In the genomic region with DNA sequence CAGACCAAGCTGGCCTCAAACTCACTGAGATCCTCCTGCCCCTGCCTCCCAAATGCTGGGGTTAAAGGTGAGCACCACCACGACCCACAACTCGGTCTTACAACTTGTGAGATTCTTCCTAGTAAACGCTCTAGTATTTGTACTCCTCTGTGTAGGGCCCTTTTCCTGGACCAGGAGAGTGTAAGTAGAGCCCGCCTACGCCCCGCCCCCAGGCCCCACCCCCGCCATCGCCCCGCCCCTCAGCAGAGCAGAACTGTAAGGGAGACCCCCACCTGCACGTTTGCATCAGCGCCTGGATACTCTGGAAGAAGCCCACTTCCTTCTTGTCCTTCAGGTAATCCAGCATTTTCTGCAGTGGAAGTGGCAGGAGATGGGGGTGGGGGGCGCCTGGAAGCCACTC, we compare ENCODE assay signal across 19 mouse cellular contexts.
DNase-seq lines count a peak whose midpoint lies in the region; ATAC-seq and TF ChIP-seq lines count a peak whose summit lies in the region.
"Had no signal": no experiment of that assay in that cellular context is flagged by ENCODE, and none has a peak within 500 bp of the region (broad histone marks: within the 10 kb centered on the region; RNA-seq: fewer than 3 reads in every experiment).

No protein-coding gene starts in this region.

- DNase-seq in heart, embryonic 10.5 days (ENCODE audit: low spot score), result no peak
- no peak for DNase-seq in heart, postnatal 14 days
- no peak for DNase-seq in midbrain, embryonic 10.5 days (ENCODE audit: low spot score)
- no peak for DNase-seq in limb, embryonic 14.5 days (ENCODE audit: low spot score)
- no peak for DNase-seq in left cerebral cortex, postnatal 10 days (ENCODE audit: extremely low spot score in 1 of 2, low spot score in 2 of 2)
- DNase-seq in spleen, postnatal 36 days (ENCODE audit: low spot score in 2 of 2), result no peak
- DNase-seq: B cell, adult 2 months; cerebellum, adult 11-12 months; embryo, embryonic 11 days; heart, adult 11 months; heart, postnatal 10 days; kidney, adult 11 months; layer of hippocampus, adult 9-11 months; right cerebral cortex, postnatal 25 days had no signal

- peaks cover 15% of the 10 kb centered on the region for H3K4me1 ChIP-seq in heart, embryonic 10.5 days
- H3K4me1 ChIP-seq in midbrain, embryonic 13.5 days (replicated peaks), result peaks cover 9% of the 10 kb centered on the region
- H3K4me1 ChIP-seq in midbrain, embryonic 10.5 days, result peaks cover 34% of the 10 kb centered on the region
- H3K4me1 ChIP-seq in embryonic facial prominence, embryonic 13.5 days, result peaks cover 28% of the 10 kb centered on the region
- 0 out of 2 replicates have a peak, but pooled peaks cover 2% of the 10 kb centered on the region for H3K4me1 ChIP-seq in limb, embryonic 14.5 days (ENCODE audit: control insufficient read depth, insufficient read depth, low read length)

- WGBS in heart, embryonic 10.5 days, result 4% methylated on average over 12 of the region's 12 CpGs
- WGBS in midbrain, embryonic 13.5 days, result 6% methylated on average over 12 of the region's 12 CpGs
- 6% methylated on average over 12 of the region's 12 CpGs for WGBS in midbrain, embryonic 10.5 days
- 5% methylated on average over 11 of the region's 12 CpGs for WGBS in embryonic facial prominence, embryonic 13.5 days
- WGBS in limb, embryonic 14.5 days, result 9% methylated on average over 12 of the region's 12 CpGs

- H3K9ac ChIP-seq in midbrain, embryonic 13.5 days (replicated peaks), result no peak overlapping the region
- H3K9ac ChIP-seq in embryonic facial prominence, embryonic 13.5 days, result no peak overlapping the region
- H3K9ac ChIP-seq in limb, embryonic 14.5 days (ENCODE audit: low read depth, low read length, severe bottlenecking), result no peak overlapping the region
- H3K9ac ChIP-seq: limb, embryonic 15.5 days; stomach, embryonic 15.5 days had no signal

- H3K27ac ChIP-seq in heart, embryonic 10.5 days, result no peak overlapping the region
- H3K27ac ChIP-seq in midbrain, embryonic 13.5 days, result no peak overlapping the region
- no peak overlapping the region for H3K27ac ChIP-seq in midbrain, embryonic 10.5 days (replicated peaks)
- no peak overlapping the region for H3K27ac ChIP-seq in embryonic facial prominence, embryonic 13.5 days
- no peak overlapping the region for H3K27ac ChIP-seq in limb, embryonic 14.5 days (replicated peaks; ENCODE audit: low read depth, low read length)
- H3K27ac ChIP-seq: limb, embryonic 15.5 days; stomach, embryonic 15.5 days had no signal

- H3K4me3 ChIP-seq in heart, embryonic 10.5 days, result 0 out of 2 replicates have a peak overlapping the region, but pooled peaks have one; percentile 19
- no peak overlapping the region for H3K4me3 ChIP-seq in midbrain, embryonic 13.5 days (replicated peaks)
- no peak overlapping the region for H3K4me3 ChIP-seq in midbrain, embryonic 10.5 days
- no peak overlapping the region for H3K4me3 ChIP-seq in embryonic facial prominence, embryonic 13.5 days
- no peak overlapping the region for H3K4me3 ChIP-seq in limb, embryonic 14.5 days (replicated peaks; ENCODE audit: low read length)
- H3K4me3 ChIP-seq: limb, embryonic 15.5 days; stomach, embryonic 15.5 days had no signal

- no peaks in the 10 kb centered on the region for H3K36me3 ChIP-seq in heart, embryonic 10.5 days
- no peaks in the 10 kb centered on the region for H3K36me3 ChIP-seq in midbrain, embryonic 13.5 days
- no peaks in the 10 kb centered on the region for H3K36me3 ChIP-seq in midbrain, embryonic 10.5 days
- no peaks in the 10 kb centered on the region for H3K36me3 ChIP-seq in embryonic facial prominence, embryonic 13.5 days
- no peaks in the 10 kb centered on the region; the same call in 1 of the 2 replicates for H3K36me3 ChIP-seq in limb, embryonic 14.5 days (ENCODE audit: control insufficient read depth, insufficient read depth, low read length)
- H3K36me3 ChIP-seq: limb, embryonic 15.5 days; stomach, embryonic 15.5 days had no signal

- 0 out of 2 replicates have a peak, but pooled peaks cover 4% of the 10 kb centered on the region for H3K9me3 ChIP-seq in heart, embryonic 10.5 days
- H3K9me3 ChIP-seq in midbrain, embryonic 13.5 days, result no peaks in the 10 kb centered on the region
- H3K9me3 ChIP-seq in midbrain, embryonic 10.5 days (replicated peaks), result peaks cover 4% of the 10 kb centered on the region; the same call in 1 of the 2 replicates
- no peaks in the 10 kb centered on the region for H3K9me3 ChIP-seq in embryonic facial prominence, embryonic 13.5 days
- H3K9me3 ChIP-seq in limb, embryonic 14.5 days (ENCODE audit: control insufficient read depth, low read length), result 0 out of 2 replicates have a peak, but pooled peaks cover 4% of the 10 kb centered on the region
- H3K9me3 ChIP-seq: limb, embryonic 15.5 days; stomach, embryonic 15.5 days had no signal

- H3K27me3 ChIP-seq in heart, embryonic 10.5 days (ENCODE audit: insufficient read depth, poor library complexity, severe bottlenecking), result peaks cover 47% of the 10 kb centered on the region
- H3K27me3 ChIP-seq in midbrain, embryonic 13.5 days, result no peaks in the 10 kb centered on the region
- 0 out of 2 replicates have a peak, but pooled peaks cover 16% of the 10 kb centered on the region for H3K27me3 ChIP-seq in midbrain, embryonic 10.5 days (ENCODE audit: low read depth, poor library complexity, severe bottlenecking)
- no peaks in the 10 kb centered on the region for H3K27me3 ChIP-seq in embryonic facial prominence, embryonic 13.5 days
- H3K27me3 ChIP-seq in limb, embryonic 14.5 days (ENCODE audit: control insufficient read depth, insufficient read depth, low read length), result no peaks in the 10 kb centered on the region
- H3K27me3 ChIP-seq: limb, embryonic 15.5 days; stomach, embryonic 15.5 days had no signal

- 0 out of 2 replicates have a peak overlapping the region, but pooled peaks have one; percentile 9 for H3K4me2 ChIP-seq in midbrain, embryonic 13.5 days (replicated peaks)
- peak overlapping the region; percentile 18; the same call in 1 of the 2 replicates for H3K4me2 ChIP-seq in embryonic facial prominence, embryonic 13.5 days
- H3K4me2 ChIP-seq in limb, embryonic 14.5 days (replicated peaks; ENCODE audit: low read depth, low read length, severe bottlenecking), result peak overlapping the region; percentile 33
- H3K4me2 ChIP-seq: limb, embryonic 15.5 days; stomach, embryonic 15.5 days had no signal

- intact Hi-C loops in heart, postnatal 14 days (cut with DNase I), result loop anchor here (10.0 kb wide), 1 partner anchor 478 kb away; no protein-coding TSS in a partner anchor
- intact Hi-C loops in left cerebral cortex, postnatal 10 days (cut with DNase I), result no loop called here

- TF ChIP-seq POLR2A in limb, embryonic 14.5 days (IDR thresholded peaks at IDR 0.05; ENCODE audit: borderline replicate concordance, extremely low read depth, insufficient read depth, insufficient read length), result no peak

- ATAC-seq in midbrain, embryonic 13.5 days, result no peak
- ATAC-seq in embryonic facial prominence, embryonic 13.5 days (ENCODE audit: insufficient number of reproducible peaks, insufficient read depth, low FRiP score, low TSS enrichment, low read depth), result no peak
- ATAC-seq in limb, embryonic 14.5 days (ENCODE audit: low FRiP score, low read depth), result no peak
- ATAC-seq: activated CD4-positive, CD25-positive, alpha-beta regulatory T cell, adult 4 months had no signal
